Mouse (Mus musculus): ENCODE measurements around the gene Lcn8. TPM values are rescaled to one million over a fixed set of nuclear protein-coding genes. Genes with fewer than 3 reads are reported as not detected.
A peak's percentile ranks its signal among the peaks of the same experiment; 100 is the strongest.

The Lcn8 gene
- polyA plus RNA-seq, 1 experiment from 2014 or later, result 0.18 TPM

- Histone ChIP-seq H3K4me1 (ENCODE audit: insufficient read depth) (peaks cover 5% of the 10 kb centered on the region), H3K27ac (ENCODE audit: low read depth) (no peak overlapping the region), H3K9ac (replicated peaks) (no peak overlapping the region), H3K4me2 (ENCODE audit: low read depth, low read length) (peak overlapping the region; percentile 65), H3K4me3 (ENCODE audit: low read depth, low read length) (peak overlapping the region; percentile 30; the same call in 1 of the 2 replicates), H3K9me3 (ENCODE audit: low read length) (no peaks in the 10 kb centered on the region), H3K27me3 (ENCODE audit: insufficient read depth, low read length) (peaks cover 16% of the 10 kb centered on the region; the same call in 1 of the 2 replicates), H3K36me3 (replicated peaks; ENCODE audit: insufficient read depth, low read length) (0 out of 2 replicates have a peak, but pooled peaks cover 4% of the 10 kb centered on the region)
- no peak for DNase-seq
- no peak for TF ChIP-seq EP300 (IDR thresholded peaks at IDR 0.05; ENCODE audit: low read depth)
- no peak for TF ChIP-seq CTCF (IDR thresholded peaks at IDR 0.05; ENCODE audit: low read depth)
- 43% methylated on average over 4 of the region's 4 CpGs for WGBS (ENCODE audit: insufficient replicate concordance)
- no peak for ATAC-seq
Observed at GRCm38 (mm10) chr2:25620852-25621228, 32.1 kb upstream of the Lcn8 start.

GRCm38 (mm10) chr2:25621229-25622200 is 31.4 kb upstream of the Lcn8 start, which contains the start of gene Tmem141:
TSS of gene Tmem141 (minus strand) at chr2:25622005.
- peaks cover 10% of the 10 kb centered on the region; the same call in 1 of the 2 replicates for H3K27me3 ChIP-seq (ENCODE audit: insufficient read depth, low read length)

GRCm38 (mm10) chr2:25625986-25626385 is 26.9 kb upstream of the Lcn8 start:
- Histone ChIP-seq H3K9me3 (ENCODE audit: low read length) (no peaks in the 10 kb centered on the region), H3K9ac (replicated peaks) (no peak overlapping the region), H3K36me3 (replicated peaks; ENCODE audit: insufficient read depth, low read length) (no peaks in the 10 kb centered on the region), H3K4me1 (ENCODE audit: insufficient read depth) (peaks cover 11% of the 10 kb centered on the region), H3K27ac (ENCODE audit: low read depth) (no peak overlapping the region), H3K27me3 (ENCODE audit: insufficient read depth, low read length) (no peaks in the 10 kb centered on the region), H3K4me2 (ENCODE audit: low read depth, low read length) (peak overlapping the region; percentile 22; the same call in 1 of the 2 replicates), H3K4me3 (ENCODE audit: low read depth, low read length) (no peak overlapping the region)
- ATAC-seq (no peak), DNase-seq (no peak)
- TF ChIP-seq EP300 (IDR thresholded peaks at IDR 0.05; ENCODE audit: low read depth), result no peak
- no peak for TF ChIP-seq CTCF (IDR thresholded peaks at IDR 0.05; ENCODE audit: low read depth)
- WGBS (ENCODE audit: insufficient replicate concordance), result 41% methylated on average over 5 of the region's 5 CpGs

More at GRCm38 (mm10) chr2:25621229-25622200, 31.4 kb upstream of the Lcn8 start, which contains the start of gene Tmem141:
- Histone ChIP-seq H3K36me3 (replicated peaks; ENCODE audit: insufficient read depth, low read length) (0 out of 2 replicates have a peak, but pooled peaks cover 4% of the 10 kb centered on the region), H3K9ac (replicated peaks) (peak within 1 kb of the TSS; percentile 36), H3K4me3 (ENCODE audit: low read depth, low read length) (peak within 1 kb of the TSS; percentile 30), H3K4me1 (ENCODE audit: insufficient read depth) (peaks cover 5% of the 10 kb centered on the region), H3K27ac (ENCODE audit: low read depth) (peak within 1 kb of the TSS; percentile 62), H3K4me2 (ENCODE audit: low read depth, low read length) (peak within 1 kb of the TSS; percentile 65), H3K9me3 (ENCODE audit: low read length) (no peaks in the 10 kb centered on the region)
- ATAC-seq (peak; percentile 97), DNase-seq (peak; percentile 88)
- TF ChIP-seq EP300 (IDR thresholded peaks at IDR 0.05; ENCODE audit: low read depth) (no peak), CTCF (IDR thresholded peaks at IDR 0.05; ENCODE audit: low read depth) (peak; percentile 81)
- WGBS (ENCODE audit: insufficient replicate concordance), result 7% methylated on average over 34 of the region's 34 CpGs

- Histone ChIP-seq H3K9me3 (ENCODE audit: low read length) (no peaks in the 10 kb centered on the region), H3K4me3 (ENCODE audit: low read depth, low read length) (no peak within 1 kb of the TSS), H3K27ac (ENCODE audit: low read depth) (peak within 1 kb of the TSS; percentile 67), H3K9ac (replicated peaks) (no peak within 1 kb of the TSS), H3K27me3 (ENCODE audit: insufficient read depth, low read length) (no peaks in the 10 kb centered on the region), H3K36me3 (replicated peaks; ENCODE audit: insufficient read depth, low read length) (no peaks in the 10 kb centered on the region), H3K4me2 (ENCODE audit: low read depth, low read length) (no peak within 1 kb of the TSS; the same call in 1 of the 2 replicates), H3K4me1 (ENCODE audit: insufficient read depth) (peaks cover 9% of the 10 kb centered on the region; the same call in 1 of the 2 replicates)
- TF ChIP-seq EP300 (IDR thresholded peaks at IDR 0.05; ENCODE audit: low read depth) (no peak), CTCF (IDR thresholded peaks at IDR 0.05; ENCODE audit: low read depth) (no peak)
- ATAC-seq (no peak), DNase-seq (no peak)
- 65% methylated on average over 6 of the region's 6 CpGs for WGBS (ENCODE audit: insufficient replicate concordance)
Observed at GRCm38 (mm10) chr2:25627811-25628210, 25.1 kb upstream of the Lcn8 start, which contains the start of gene Fcna. TSS of gene Fcna (minus strand) at chr2:25628030.

GRCm38 (mm10) chr2:25628738-25629137 is 24.2 kb upstream of the Lcn8 start:
- WGBS (ENCODE audit: insufficient replicate concordance), result 35% methylated on average over 4 of the region's 4 CpGs
- no peak overlapping the region for H3K4me2 ChIP-seq (ENCODE audit: low read depth, low read length)
- peaks cover 9% of the 10 kb centered on the region; the same call in 1 of the 2 replicates for H3K4me1 ChIP-seq (ENCODE audit: insufficient read depth)
- no peaks in the 10 kb centered on the region for H3K36me3 ChIP-seq (replicated peaks; ENCODE audit: insufficient read depth, low read length)
- peak overlapping the region; percentile 67 for H3K27ac ChIP-seq (ENCODE audit: low read depth)
- H3K9ac ChIP-seq (replicated peaks), result no peak overlapping the region
- no peaks in the 10 kb centered on the region for H3K9me3 ChIP-seq (ENCODE audit: low read length)
- H3K27me3 ChIP-seq (ENCODE audit: insufficient read depth, low read length), result no peaks in the 10 kb centered on the region
- TF ChIP-seq EP300 (IDR thresholded peaks at IDR 0.05; ENCODE audit: low read depth) (peak; percentile 50; the same call in 1 of the 2 replicates), CTCF (IDR thresholded peaks at IDR 0.05; ENCODE audit: low read depth) (no peak)
- ATAC-seq (peak; percentile 77), DNase-seq (peak; percentile 63)
- H3K4me3 ChIP-seq (ENCODE audit: low read depth, low read length), result no peak overlapping the region

- TF ChIP-seq CTCF (IDR thresholded peaks at IDR 0.05; ENCODE audit: low read depth) (no peak), EP300 (IDR thresholded peaks at IDR 0.05; ENCODE audit: low read depth) (no peak)
- ATAC-seq, result no peak
- no peaks in the 10 kb centered on the region for H3K9me3 ChIP-seq (ENCODE audit: low read length)
- no peak overlapping the region for H3K4me2 ChIP-seq (ENCODE audit: low read depth, low read length)
- no peak overlapping the region for H3K9ac ChIP-seq (replicated peaks)
- H3K4me3 ChIP-seq (ENCODE audit: low read depth, low read length), result no peak overlapping the region
- 86% methylated on average over 3 of the region's 3 CpGs for WGBS (ENCODE audit: insufficient replicate concordance)
- no peaks in the 10 kb centered on the region for H3K36me3 ChIP-seq (replicated peaks; ENCODE audit: insufficient read depth, low read length)
- no peaks in the 10 kb centered on the region for H3K27me3 ChIP-seq (ENCODE audit: insufficient read depth, low read length)
- no peak overlapping the region for H3K27ac ChIP-seq (ENCODE audit: low read depth)
- DNase-seq, result no peak
- H3K4me1 ChIP-seq (ENCODE audit: insufficient read depth), result peaks cover 3% of the 10 kb centered on the region; the same call in 1 of the 2 replicates
Observed at GRCm38 (mm10) chr2:25633616-25634015, 19.3 kb upstream of the Lcn8 start.
